Mouse (Mus musculus): ENCODE measurements at regions not wholly inside any gene's neighbourhood (a gene's known extent, or its start where the extent isn't known, plus 50 kb on each side); places are given as distances from the start of the nearest gene placed in this dataset.
A peak's percentile ranks its signal among the peaks of the same experiment; 100 is the strongest.

DNA sequence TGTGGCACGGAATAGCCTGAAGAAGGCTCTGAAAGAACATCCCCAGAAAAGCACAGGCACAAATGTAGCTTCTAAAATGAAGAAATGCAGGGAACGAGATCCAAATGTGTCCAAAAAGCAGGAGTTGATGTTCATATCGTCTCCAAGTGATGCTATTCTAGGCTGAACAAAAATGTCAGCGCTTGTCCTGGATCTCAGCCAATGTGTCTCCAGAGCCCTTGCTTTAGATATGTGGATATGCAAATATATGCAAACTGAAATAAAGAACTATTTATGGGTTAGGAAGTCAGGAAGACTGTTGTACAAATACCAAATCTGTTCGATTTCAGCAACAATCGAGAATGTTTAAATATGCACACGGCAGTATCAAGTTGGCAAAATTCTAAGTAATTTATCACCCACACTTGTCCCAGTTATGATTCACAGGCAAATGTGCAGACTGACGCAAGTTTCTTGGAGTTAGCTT, 320.4 kb downstream of the Synb start:
- DNase-seq, result no peak

DNA sequence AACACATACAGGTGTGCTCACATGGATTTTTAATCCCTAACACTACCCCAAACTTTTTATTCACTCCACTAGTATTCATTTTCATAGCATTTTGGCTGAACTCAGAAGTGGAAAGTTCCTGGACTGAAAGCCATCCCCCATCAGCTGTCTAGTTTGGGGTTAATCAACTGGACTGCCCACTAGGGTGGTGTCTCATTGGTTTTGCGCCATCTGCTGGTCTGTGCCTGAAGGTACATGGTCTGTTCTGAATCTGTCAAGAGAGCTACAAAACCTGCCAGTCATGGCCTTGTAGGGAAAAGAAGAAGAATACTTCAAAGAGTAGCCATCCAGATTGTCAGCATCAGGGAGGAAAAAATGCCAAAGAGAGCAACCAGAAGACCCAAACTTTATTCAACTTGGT, 327.3 kb downstream of the Synb start:
- DNase-seq, result peak; percentile 75

DNA sequence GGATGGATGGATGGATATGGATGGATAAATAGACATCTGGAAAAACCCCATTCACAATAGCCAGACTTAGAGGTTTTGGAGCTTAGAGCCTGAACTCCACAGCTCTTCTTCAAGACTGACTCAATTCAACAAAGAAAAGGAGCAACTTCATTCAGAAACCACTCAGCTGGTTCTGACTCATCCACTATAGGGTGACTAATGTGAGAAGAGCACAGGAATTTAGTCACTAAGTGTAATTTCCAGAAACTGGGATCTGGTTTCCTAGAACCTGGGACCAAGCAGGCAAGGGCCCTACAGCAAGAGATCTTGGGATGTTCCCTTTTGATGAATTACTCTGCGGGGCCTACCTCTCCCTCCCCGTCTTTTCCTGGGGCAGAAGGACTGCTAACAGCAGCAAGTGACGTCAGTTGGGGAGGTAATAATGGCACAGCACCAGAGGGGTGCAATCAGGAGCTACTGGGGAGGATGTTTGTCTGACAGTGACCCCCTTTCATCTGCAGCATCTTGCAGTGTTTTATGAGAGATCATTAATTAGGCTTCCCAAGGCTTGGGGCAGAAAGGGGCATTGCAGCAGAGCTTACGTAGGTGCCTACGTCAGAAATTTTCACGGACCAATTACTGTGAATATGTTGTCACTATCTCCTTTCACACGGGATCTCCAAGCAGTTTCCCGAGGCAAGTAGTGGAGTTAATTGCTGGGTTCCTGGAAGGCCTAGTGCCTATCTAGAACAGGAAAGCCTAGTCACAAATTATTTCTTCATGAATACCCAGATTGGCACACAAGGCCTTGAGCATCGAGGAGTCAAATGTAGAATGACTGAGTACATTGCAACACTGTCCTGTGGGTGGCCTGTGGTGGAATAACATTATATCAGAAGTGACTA, 339.3 kb downstream of the Synb start:
- no peak for DNase-seq

DNA sequence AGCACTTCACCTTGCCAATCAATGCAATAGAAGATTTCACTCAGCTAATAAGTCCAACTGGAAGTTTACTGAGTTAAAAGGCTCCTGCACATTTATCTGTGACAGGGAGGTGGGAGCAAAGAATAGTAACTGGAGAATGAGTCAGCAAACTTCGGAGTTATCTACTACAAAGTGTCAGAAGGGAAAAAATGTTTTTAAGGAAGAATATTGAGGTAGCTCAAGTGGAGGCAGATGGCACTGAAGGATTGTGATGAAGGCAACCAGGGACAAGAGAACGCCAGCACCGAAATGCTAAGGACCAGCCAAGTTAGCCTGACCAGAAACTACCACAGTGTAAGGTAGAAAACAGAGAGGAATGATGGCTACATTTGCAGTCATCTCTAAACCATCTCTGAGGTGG, 348.2 kb downstream of the Synb start:
- no peak for DNase-seq

DNA sequence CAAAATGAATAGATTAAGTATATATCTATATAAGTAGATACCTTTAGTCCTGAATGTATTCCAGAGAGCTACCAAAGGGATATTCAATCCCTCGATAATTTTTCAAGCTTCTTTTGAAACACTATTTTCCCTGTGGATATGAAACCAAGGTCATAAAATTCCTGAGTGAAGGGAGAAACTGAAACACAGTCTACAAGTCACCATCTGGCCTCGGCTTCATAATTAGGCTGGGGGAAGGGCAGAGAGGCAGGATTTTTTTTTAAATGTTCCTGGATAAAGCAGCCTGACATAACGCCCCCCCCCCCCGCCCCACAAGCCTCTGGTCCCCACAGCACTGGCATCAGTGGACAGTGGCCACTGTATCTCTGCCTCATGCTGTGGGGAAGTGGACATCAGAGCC, 348.7 kb downstream of the Synb start:
- peak; percentile 41 for DNase-seq

DNA sequence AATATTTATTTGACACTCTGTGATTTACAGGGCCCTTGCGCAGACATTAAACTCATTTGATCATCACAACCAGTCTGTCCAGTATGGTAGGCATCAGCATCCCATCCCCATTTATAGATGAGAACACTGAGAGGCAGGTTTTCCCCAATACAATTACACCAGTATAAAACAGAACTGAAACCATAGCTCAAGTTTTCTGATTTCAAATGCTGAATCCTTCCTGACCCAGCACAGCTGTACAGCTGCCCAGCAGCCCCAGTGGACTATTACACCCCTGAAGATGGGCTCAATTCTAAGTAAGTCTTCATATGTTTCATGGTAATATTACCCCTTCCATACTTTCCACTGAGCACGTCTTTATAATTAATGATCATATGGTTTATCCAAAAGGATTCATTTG, 352.3 kb downstream of the Synb start:
- DNase-seq, result no peak

DNA sequence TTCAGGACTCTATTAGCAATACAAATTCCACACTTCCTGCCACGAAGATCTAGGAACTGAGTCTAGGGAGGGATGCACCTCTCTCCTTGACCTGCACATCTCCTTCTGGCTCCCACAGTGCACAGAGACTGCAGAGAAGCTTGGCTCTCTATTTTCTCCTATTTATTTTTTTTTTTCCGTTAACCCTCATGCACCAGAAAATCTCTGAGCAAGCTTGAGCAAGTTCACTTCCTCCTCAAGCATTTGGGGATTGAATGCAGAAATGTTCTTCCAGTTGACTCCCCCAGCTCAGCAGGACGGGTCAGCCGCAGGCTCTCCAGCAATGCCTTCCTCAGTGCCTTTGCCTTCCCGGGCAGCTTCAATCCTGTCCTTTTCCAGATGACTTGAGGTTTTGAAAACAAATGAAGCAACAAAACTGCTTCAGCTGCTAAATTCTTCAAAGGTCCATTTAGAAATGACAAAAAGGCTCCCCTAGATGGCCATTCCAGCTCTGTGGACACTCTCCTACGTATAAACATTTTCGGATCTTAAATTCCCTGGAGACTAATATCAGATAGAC, 352.9 kb downstream of the Synb start:
- peak; percentile 13 for DNase-seq

DNA sequence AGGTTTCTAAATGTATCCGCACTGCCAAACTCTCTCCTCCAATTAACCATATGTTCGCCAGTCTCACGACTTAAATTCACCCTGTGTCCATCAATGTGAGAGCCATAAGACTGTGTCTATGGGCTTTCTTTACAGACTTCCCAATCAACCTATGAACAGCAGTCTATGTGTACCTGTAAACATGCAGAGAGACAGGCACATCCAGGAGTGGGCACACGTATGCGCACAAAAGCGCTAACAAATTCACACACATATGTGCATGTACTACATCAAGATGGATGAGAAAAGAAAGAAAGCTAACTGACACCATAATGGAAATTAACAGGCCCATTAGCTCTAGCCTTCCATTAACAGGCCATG, 358.8 kb downstream of the Synb start:
- DNase-seq, result no peak

DNA sequence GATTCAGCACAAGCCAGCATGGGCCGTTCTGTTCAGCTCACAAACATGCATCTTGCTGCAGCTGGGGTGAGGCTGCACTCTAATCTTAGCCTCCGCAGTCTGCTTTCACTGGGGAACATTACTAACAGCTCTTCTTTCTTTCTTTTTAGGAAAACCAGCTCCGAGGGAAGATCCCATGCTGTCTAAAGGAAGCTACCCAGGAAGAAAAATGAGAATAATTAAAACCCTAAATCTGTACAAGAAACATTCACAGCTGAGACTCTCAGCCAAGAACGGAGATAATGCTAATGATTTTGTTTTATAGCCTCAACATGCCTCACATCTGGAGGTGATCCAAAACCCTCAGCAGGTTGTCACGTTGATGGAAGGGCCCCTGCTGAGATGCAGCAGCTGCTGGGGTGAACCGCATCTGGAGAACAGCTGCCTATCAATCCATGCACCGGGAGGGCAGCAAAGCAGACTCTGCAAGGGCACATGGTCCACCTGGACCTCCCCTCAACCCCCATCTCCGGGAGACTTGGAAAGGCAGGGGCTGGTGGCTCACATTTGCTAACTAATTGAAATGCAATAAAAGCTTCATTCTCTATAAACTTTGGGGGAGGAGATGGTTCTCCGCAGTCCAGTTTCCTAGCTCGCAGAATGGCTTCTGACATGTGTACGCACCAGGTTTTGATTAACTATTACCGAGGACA, 359.3 kb downstream of the Synb start:
- peak; percentile 84 for DNase-seq

DNA sequence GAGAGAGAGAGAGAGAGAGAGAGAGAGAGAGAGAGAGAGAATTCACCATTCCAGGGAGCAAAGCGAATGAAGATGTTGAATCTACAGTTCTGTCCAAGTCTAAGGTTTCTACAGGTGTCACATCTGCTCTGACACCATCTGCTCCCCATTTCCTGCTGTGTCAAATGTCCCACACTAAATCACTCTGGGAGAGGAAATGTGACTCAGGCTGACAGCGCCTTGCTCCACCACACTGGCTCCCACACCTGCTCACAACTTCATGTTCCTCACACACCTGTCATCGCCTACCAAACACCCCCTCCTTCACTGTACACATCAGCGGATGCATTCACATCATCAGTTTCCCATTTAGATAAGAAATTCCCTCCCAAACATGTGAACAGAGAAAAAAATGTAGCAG, 366.3 kb downstream of the Synb start:
- peak; percentile 34 for DNase-seq

DNA sequence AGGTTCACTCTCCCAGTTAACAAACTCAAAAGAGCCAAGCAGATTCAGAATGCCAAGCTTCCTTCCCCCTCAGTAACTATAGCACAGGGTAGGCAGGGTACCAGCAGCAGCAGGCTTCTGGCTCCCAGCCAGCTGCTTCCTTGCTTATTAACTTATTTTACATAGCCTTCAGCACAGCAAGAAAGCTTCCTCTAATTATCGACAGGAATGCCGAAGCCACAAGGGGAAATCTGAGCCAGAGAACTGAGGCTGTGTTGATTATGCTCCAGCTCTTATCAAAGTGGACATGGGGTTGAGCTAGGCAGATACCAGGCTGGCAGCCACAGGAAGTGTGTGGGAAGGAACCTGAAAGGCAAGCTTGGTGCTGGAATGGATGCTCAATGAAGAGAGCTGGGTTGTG, 371.0 kb downstream of the Synb start:
- peak; percentile 51 for DNase-seq

DNA sequence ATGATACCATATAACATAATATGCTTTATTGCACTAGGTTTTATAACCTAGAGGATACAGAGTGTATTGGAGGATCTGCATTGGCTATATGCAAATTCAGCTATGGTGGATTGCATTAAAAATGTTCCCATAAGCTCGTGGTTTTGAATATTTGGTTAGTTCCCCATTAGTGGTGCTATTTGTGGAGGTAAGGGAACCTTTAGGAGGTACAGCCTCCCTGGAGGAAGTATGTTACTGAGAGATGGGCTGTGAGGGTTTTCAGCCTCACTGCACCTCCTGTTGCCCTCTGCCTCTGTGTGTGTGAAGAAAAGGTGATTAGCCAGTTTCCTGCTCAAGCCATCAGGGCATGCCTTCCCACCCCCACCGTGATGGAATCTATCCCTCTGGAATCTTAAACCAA, 372.1 kb downstream of the Synb start:
- DNase-seq, result no peak

DNA sequence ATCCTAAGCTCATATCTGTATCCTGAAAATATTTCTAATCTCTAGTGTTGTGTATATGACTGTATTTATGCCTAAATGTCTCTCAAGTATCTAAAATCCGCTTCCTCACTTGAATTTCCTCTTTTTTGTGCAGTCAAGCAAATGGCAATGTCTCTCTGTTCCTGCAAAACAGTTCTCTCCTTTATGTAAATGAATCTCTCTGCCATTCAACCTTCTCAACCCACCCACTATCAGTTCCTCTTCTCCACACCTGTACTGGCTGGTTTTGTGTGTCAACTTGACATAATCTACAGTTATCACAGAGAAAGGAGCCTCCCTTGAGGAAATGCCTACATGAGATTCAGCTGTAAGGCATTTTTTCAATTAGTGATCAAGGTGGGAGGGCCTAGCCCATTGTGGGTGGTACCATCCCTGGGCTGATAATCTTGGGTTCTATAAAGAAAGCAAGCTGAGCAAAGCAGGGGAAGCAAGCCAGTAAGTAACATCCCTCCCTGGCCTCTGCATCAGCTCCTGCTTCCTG, 375.5 kb downstream of the Synb start:
- no peak for DNase-seq

DNA sequence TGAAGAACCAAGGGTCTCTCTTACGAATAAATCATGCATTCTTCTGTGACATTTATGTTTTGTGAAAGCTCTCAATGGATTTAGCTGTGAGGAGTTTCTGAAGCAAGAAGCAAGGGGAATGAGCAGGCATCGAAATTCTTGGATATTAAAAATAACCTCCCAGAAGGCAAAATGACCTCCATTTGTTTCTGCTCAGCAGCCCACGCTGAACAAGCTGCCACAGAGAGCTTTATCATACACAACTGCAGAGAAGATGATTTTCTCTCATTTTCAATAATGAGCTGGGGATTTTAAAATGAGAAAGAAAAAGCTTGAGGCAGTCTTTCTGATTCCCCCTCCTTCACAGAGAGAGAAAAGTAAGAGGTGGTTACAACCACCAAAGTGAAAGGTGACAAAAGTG, 394.2 kb downstream of the Synb start:
- no peak for DNase-seq

DNA sequence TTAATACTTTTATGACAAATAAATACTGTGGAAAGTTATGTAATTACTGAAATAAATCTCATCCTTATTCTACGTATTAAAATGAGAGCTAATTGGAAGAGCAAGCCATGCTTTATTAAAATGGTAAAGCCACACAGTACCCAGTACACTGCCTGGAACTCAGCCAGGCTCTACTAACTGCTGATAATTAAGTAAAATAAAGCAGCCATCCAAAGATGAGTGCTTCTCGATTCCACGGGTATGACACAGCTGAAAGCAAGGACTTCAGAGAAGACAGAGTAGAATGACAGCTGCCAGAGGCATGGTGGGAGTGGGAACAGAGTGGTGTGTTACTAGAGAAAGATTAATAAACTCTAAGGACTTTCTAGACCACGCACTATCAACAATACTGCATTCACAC, 416.9 kb downstream of the Synb start:
- DNase-seq, result no peak

DNA sequence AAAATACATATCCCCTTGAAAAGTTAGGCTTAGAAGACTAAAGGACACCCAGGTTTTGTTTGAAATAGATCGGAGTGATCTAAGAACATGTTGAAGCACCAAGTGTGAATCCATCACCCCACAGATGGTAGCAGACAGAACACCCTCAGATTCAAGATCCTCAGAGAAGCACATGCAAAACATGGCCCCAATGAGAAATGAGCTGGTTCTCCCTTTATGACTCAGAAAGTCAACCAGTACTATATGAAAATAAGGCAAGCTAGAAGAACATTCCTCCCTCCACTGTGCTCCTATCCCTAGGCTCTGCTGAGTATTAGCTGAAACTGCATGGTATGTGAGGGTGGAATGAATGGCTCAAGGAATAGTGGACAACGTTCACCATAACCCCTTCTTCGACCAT, 433.0 kb downstream of the Synb start:
- DNase-seq, result no peak

DNA sequence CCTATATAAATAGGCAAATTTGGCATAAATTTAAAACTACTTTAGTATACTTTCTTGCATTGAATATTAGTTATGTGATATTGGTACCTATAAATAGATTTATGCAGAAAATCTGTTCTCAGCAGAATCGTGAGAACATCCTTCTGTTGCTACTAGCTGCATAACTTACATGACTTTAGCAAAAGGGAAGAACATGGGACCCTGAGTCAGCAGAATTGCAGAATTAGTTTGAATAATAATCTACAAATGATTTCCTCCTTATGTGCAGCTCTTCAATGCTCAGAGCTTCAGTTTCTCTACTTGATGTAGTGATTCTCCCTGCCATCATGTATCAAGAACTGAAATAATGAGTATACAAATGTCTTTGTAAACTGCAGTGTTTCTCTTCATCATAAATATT, 436.2 kb downstream of the Synb start:
- no peak for DNase-seq

DNA sequence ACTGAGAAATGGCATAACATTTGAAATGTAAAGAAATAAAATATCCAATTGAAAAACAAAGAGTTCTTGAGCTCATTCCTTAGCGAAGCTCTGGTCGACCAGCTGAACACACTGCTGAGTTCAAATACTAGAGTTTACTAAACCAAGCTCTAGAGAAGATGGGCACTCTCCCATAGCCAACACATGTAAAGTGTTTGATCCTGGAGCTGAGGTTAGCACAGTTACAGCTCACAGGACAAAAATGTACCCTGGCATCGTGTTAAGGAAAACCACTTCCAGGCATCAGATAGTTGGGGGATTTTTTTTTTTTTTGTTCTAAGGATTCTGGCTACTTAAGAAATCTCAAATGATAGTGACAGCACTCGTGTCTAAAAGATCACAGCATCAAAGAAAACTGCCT, 445.6 kb downstream of the Synb start:
- DNase-seq, result no peak

DNA sequence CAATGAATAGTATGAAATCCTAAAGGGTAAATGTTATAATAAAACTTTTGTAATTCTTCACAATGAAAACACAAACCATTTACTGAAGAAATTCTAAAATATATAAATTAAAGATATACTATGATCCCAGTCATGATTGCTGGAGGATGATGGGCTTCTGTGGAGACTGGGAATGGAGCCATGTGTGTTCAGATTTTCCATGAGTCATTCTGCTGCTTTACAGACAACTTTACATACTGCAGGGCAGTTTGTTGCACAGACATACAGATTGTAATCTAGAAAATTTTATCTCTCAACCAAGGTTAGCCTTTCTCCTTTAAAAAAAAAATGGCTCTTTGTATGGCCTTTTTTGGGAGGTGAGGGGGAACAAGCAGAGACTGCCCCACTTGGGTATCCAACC, 446.5 kb downstream of the Synb start:
- DNase-seq, result no peak

DNA sequence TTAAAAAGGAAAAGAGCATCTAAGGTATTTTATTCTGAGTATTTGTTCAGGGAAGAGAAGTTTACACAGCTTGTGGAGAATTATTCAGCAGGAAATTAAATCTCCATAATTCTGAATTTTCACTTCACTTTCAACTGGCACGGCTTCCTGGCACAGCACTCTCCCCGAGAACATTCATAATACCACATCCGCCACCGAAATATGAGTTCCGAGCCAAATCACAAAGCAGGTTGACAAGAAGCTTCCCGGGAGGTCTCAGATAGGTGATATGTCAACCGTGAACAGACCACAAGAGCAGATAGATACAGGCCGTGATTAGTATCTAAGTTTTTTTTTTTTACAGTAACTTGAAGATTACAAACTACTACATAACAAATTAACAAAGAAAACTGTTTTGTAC, 473.9 kb downstream of the Synb start:
- DNase-seq, result no peak

DNA sequence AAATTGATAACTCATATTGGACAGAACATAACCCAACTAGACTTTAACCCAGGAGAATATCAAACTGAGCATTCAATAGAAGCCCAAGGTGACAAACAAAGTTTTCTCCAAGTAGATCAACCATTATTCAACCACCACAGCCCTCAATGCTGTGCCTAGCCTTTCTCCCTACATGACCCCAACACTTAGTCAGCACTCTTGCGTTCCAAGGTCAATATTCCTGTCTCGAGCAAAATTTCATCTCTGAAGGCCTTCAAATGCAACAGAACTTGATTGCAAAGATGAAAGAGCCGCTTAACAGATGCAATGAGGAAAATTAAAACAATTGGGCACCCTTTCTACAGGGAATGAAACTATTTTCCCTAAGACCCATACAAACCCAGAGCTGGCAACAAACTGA, 485.1 kb downstream of the Synb start:
- DNase-seq, result no peak

DNA sequence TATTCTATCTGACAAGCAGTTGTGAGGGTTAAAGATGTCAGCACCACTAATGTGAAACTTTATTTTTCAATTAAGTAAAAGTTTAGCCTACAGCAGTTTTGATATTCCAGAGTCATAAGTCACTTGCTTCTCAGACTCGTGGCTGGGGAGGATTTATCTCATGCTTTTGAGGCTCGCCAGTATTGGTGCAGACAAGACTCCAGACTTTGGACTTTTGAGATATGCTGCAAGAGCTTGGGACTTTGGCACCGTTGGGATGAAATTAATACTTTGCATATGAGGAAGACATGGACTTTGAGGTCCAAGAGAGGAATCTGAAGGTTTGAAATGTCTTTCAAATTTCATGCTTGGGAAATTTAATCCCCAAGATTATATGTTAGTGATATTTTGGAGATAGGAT, 486.2 kb downstream of the Synb start:
- no peak for DNase-seq

DNA sequence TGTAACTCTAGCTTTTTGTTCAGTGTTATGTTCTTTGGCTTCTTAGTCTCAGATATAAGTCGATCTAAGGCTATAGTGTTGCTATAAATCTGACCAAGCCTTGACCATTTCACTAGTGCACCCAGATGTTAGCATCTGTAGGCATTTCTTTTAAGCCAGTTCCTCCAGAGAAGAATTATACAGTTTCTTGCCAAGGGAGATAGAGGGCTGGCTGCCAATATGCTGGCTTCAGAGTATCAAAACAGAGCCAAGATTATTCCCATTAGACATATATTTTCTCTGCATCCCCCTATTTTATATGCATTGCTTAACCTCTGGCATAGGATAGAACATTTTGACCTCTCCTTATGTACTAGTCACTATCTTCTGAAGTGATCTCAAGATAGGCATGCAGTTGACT, 487.5 kb downstream of the Synb start:
- DNase-seq, result no peak

DNA sequence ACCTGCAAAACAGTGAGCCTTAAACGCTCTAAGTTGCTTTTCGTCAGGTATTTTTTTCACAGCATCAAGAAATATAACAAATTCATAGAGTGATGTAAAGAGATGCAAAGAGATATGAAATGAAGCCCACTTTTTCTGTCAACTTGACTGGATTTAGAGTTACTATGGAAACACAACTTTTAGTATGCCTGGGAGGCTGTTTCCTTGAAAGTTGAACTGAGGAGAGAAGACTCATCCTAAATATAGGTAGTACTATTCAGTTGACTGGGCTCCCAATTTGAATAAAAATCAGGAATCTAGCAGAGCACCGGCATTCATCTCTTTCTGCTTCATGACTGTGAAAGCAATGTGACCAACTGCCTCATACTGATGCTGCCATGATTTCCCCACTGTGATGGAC, 509.7 kb downstream of the Synb start:
- no peak for DNase-seq

Measured in embryo, embryonic 11 days (tissue).